Mouse (Mus musculus): ENCODE results near the gene Asb14. TPM values are rescaled to one million over a fixed set of nuclear protein-coding genes. Genes with fewer than 3 reads are reported as not detected.
A peak's percentile ranks its signal among the peaks of the same experiment; 100 is the strongest.

Asb14 gene
- polyA plus RNA-seq (2014; fragmentation: Nextera tagmentation; extraction: Ambion mirVana): not detected in 2 replicates

DNA sequence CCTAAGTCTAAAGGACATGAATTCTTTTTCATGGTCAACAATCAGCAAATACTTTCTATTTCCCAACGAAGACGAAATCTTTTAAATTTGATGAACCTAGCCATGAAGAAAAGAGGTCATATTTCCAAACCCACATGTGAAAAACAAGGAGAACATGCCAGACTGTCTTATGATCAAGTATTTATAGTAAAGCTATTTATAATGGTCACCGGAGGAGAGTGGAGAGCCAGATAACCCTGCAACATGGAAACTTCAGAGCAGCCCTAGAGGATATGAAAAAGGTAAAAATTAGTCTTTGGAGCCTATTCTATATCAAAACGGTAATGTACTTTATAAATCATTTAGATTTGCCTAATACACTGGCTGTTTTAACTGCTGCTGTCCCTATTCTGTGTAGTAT, at the start of gene Asb14:
Gene Asb14 (plus strand): TSS at position 166 of the 400 bp plus-strand sequence.
- DNase-seq (ENCODE audit: low spot score) (no peak), ATAC-seq (replicated peaks; ENCODE audit: insufficient number of reproducible peaks, low FRiP score, low TSS enrichment, low read depth) (no peak)
- WGBS: 92% methylated on average over 4 of the region's 4 CpGs
- Histone ChIP-seq H3K4me1 (ENCODE audit: control insufficient read depth, insufficient read depth, low read length) (no peaks in the 10 kb centered on the region), H3K27ac (replicated peaks; ENCODE audit: low read depth, low read length) (no peak within 1 kb of the TSS), H3K9me3 (replicated peaks; ENCODE audit: control insufficient read depth, low read length) (no peaks in the 10 kb centered on the region), H3K4me2 (ENCODE audit: low read depth, low read length) (no peak within 1 kb of the TSS), H3K36me3 (replicated peaks; ENCODE audit: control insufficient read depth, insufficient read depth, low read depth, low read length) (no peaks in the 10 kb centered on the region), H3K9ac (replicated peaks; ENCODE audit: low read length) (no peak within 1 kb of the TSS), H3K27me3 (ENCODE audit: control insufficient read depth, insufficient read depth, low read length) (no peaks in the 10 kb centered on the region), H3K4me3 (ENCODE audit: low read depth, low read length) (no peak within 1 kb of the TSS)

DNA sequence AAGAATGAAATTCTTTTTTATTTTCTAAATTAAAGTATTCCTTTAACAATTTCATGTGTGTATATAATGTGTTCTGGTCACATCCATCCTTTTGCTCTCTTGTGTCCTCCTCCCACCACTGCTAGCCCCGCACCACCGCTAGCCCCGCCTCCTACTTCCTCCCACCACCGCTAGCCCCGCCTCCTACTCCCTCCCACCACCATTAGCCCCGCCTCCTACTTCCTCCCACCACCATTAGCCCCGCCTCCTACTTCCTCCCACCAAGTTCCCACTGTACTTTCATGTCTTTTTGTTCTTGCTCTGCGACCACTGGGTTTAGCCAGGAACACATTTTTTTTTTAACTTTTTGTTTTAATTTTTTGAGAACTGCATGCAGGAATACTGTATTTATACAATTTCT, 41.3 kb upstream of the Asb14 start:
- no peak overlapping the region for H3K4me2 ChIP-seq (ENCODE audit: low read depth, low read length)
- H3K4me1 ChIP-seq (ENCODE audit: control insufficient read depth, insufficient read depth, low read length): no peaks in the 10 kb centered on the region
- H3K4me3 ChIP-seq (ENCODE audit: low read depth, low read length): no peak overlapping the region
- H3K9me3 ChIP-seq (replicated peaks; ENCODE audit: control insufficient read depth, low read length): no peaks in the 10 kb centered on the region
- no peaks in the 10 kb centered on the region for H3K36me3 ChIP-seq (replicated peaks; ENCODE audit: control insufficient read depth, insufficient read depth, low read depth, low read length)
- no peak overlapping the region for H3K9ac ChIP-seq (replicated peaks; ENCODE audit: low read length)
- no peak for ATAC-seq (replicated peaks; ENCODE audit: insufficient number of reproducible peaks, low FRiP score, low TSS enrichment, low read depth)
- WGBS: 78% methylated on average over 8 of the region's 8 CpGs
- no peak for DNase-seq (ENCODE audit: low spot score)
- no peaks in the 10 kb centered on the region for H3K27me3 ChIP-seq (ENCODE audit: control insufficient read depth, insufficient read depth, low read length)
- no peak overlapping the region for H3K27ac ChIP-seq (replicated peaks; ENCODE audit: low read depth, low read length)

DNA sequence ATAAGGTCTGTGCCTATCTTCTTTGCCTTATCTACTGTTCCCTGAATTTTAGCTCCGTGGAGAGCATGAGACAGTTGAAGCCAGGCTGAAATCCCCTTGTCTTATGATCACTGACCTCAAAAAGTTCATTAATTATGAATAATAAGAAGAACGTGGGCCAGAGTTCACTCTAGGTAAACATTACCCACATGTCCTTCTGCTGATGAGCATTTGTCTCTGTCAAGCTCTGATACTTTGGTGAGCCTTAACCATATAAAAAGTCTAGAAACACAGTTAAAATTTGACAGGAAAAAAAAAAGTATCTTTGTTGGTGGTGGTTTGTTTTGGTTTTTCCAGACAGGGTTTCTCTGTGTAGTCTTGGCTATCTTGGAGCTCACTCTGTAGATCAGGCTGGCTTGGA, 40.3 kb upstream of the Asb14 start:
- H3K27ac ChIP-seq (replicated peaks; ENCODE audit: low read depth, low read length): no peak overlapping the region
- no peaks in the 10 kb centered on the region for H3K36me3 ChIP-seq (replicated peaks; ENCODE audit: control insufficient read depth, insufficient read depth, low read depth, low read length)
- 73% methylated on average over 2 of the region's 2 CpGs for WGBS
- H3K9me3 ChIP-seq (replicated peaks; ENCODE audit: control insufficient read depth, low read length): no peaks in the 10 kb centered on the region
- no peak overlapping the region for H3K4me3 ChIP-seq (ENCODE audit: low read depth, low read length)
- H3K4me1 ChIP-seq (ENCODE audit: control insufficient read depth, insufficient read depth, low read length): no peaks in the 10 kb centered on the region
- H3K27me3 ChIP-seq (ENCODE audit: control insufficient read depth, insufficient read depth, low read length): no peaks in the 10 kb centered on the region
- no peak overlapping the region for H3K4me2 ChIP-seq (ENCODE audit: low read depth, low read length)
- no peak for ATAC-seq (replicated peaks; ENCODE audit: insufficient number of reproducible peaks, low FRiP score, low TSS enrichment, low read depth)
- DNase-seq (ENCODE audit: low spot score): no peak
- H3K9ac ChIP-seq (replicated peaks; ENCODE audit: low read length): no peak overlapping the region

DNA sequence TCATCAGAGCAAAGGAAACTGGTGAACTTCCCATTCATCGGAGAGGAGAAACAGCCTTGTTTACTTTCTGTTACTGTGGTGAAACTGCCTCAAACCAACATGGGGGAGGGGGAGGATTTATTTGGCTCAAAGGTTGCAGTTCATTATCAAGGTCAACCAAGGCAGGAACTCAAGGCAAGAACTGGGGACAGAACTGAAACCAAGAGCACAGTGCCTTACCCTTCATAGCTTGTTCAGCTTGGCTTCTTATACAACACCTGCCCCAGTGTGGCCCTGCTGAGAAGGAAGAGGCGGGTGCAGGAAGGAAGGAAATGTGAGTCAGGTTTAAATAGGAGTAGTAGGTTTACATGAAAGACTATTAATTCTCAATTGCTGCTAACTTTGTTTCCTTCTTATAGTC, 36.0 kb upstream of the Asb14 start:
- WGBS: 79% methylated on average over 2 of the region's 2 CpGs
- DNase-seq (ENCODE audit: low spot score): no peak

DNA sequence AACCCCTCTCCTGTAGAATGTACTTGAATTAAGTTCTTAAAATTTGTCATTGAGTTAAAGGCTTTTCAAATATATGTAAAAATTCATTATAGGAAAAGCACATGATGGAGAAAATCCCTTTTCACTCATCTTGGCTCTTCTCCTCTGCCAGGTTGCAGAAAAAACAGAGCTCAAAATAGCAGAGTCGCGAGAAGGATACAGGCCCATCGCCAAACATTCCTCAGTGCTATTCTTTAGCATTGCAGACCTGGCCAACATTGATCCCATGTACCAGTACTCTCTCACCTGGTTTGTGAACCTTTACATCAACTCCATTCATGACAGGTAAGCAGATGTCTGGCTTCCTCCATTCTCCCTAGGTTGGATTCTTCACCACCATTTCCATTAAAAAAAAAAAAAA, 35.3 kb upstream of the Asb14 start:
- H3K4me2 ChIP-seq (ENCODE audit: low read depth, low read length): no peak overlapping the region

More for the DNA sequence above, 36.0 kb upstream of the Asb14 start:
- Histone ChIP-seq H3K4me3 (ENCODE audit: low read depth, low read length) (no peak overlapping the region), H3K36me3 (replicated peaks; ENCODE audit: control insufficient read depth, insufficient read depth, low read depth, low read length) (no peaks in the 10 kb centered on the region), H3K4me2 (ENCODE audit: low read depth, low read length) (no peak overlapping the region), H3K4me1 (ENCODE audit: control insufficient read depth, insufficient read depth, low read length) (no peaks in the 10 kb centered on the region), H3K27ac (replicated peaks; ENCODE audit: low read depth, low read length) (no peak overlapping the region), H3K27me3 (ENCODE audit: control insufficient read depth, insufficient read depth, low read length) (no peaks in the 10 kb centered on the region), H3K9ac (replicated peaks; ENCODE audit: low read length) (no peak overlapping the region), H3K9me3 (replicated peaks; ENCODE audit: control insufficient read depth, low read length) (no peaks in the 10 kb centered on the region)
- ATAC-seq (replicated peaks; ENCODE audit: insufficient number of reproducible peaks, low FRiP score, low TSS enrichment, low read depth): no peak

DNA sequence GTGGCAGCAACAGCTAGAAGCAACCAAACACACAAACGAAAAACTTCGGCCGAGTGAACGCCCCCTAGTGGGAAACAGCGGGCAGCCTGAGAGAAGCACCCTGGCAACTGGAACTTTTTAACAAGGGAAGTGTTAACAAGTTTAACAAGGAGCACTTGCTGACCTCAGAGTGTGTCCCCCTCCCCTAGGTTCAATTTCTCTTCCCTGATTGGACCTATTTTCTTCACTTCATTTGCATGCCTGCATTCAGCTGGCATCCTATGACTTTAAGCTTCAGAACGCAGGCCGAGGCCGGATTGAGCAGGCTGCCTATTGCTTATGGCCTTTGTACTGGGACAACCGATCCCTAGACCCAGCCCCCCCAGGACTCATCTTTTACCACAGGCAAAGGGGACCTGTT, 27.0 kb upstream of the Asb14 start:
- no peak overlapping the region for H3K9ac ChIP-seq (replicated peaks; ENCODE audit: low read length)
- H3K4me1 ChIP-seq (ENCODE audit: control insufficient read depth, insufficient read depth, low read length): no peaks in the 10 kb centered on the region
- H3K4me2 ChIP-seq (ENCODE audit: low read depth, low read length): no peak overlapping the region
- DNase-seq (ENCODE audit: low spot score) (peak; percentile 11), ATAC-seq (replicated peaks; ENCODE audit: insufficient number of reproducible peaks, low FRiP score, low TSS enrichment, low read depth) (no peak)
- H3K4me3 ChIP-seq (ENCODE audit: low read depth, low read length): no peak overlapping the region
- no peaks in the 10 kb centered on the region for H3K27me3 ChIP-seq (ENCODE audit: control insufficient read depth, insufficient read depth, low read length)
- no peaks in the 10 kb centered on the region for H3K36me3 ChIP-seq (replicated peaks; ENCODE audit: control insufficient read depth, insufficient read depth, low read depth, low read length)
- WGBS: 74% methylated on average over 9 of the region's 9 CpGs
- H3K9me3 ChIP-seq (replicated peaks; ENCODE audit: control insufficient read depth, low read length): no peaks in the 10 kb centered on the region
- no peak overlapping the region for H3K27ac ChIP-seq (replicated peaks; ENCODE audit: low read depth, low read length)

More for the DNA sequence above, 35.3 kb upstream of the Asb14 start:
- no peak for ATAC-seq (replicated peaks; ENCODE audit: insufficient number of reproducible peaks, low FRiP score, low TSS enrichment, low read depth)
- H3K36me3 ChIP-seq (replicated peaks; ENCODE audit: control insufficient read depth, insufficient read depth, low read depth, low read length): no peaks in the 10 kb centered on the region
- no peaks in the 10 kb centered on the region for H3K27me3 ChIP-seq (ENCODE audit: control insufficient read depth, insufficient read depth, low read length)
- H3K9me3 ChIP-seq (replicated peaks; ENCODE audit: control insufficient read depth, low read length): no peaks in the 10 kb centered on the region
- H3K9ac ChIP-seq (replicated peaks; ENCODE audit: low read length): no peak overlapping the region
- no peak overlapping the region for H3K4me3 ChIP-seq (ENCODE audit: low read depth, low read length)
- H3K4me1 ChIP-seq (ENCODE audit: control insufficient read depth, insufficient read depth, low read length): no peaks in the 10 kb centered on the region
- H3K27ac ChIP-seq (replicated peaks; ENCODE audit: low read depth, low read length): no peak overlapping the region
- 94% methylated on average over 3 of the region's 3 CpGs for WGBS
- DNase-seq (ENCODE audit: low spot score): no peak

DNA sequence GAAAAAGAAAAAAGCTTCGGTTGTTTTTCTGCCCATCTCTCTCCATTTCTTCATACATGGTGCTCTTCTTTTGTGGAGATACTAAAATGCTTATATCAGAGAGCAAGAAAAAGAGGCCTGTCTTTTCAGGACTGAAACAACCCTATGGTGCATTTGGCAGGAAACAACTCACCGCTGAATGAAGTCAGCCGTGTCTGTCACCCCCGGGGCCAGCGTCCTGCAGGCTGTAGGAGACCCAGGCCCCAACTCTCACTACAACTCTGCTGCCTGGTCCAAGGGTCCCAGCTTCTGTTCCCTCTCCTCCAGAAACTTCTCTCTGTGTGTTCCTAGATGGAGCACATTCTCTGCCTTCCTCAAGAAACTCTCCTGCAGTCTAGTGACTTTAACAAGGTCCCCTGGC, 26.1 kb upstream of the Asb14 start:
- ATAC-seq (replicated peaks; ENCODE audit: insufficient number of reproducible peaks, low FRiP score, low TSS enrichment, low read depth) (no peak), DNase-seq (ENCODE audit: low spot score) (no peak)
- Histone ChIP-seq H3K9me3 (replicated peaks; ENCODE audit: control insufficient read depth, low read length) (no peaks in the 10 kb centered on the region), H3K27me3 (ENCODE audit: control insufficient read depth, insufficient read depth, low read length) (no peaks in the 10 kb centered on the region), H3K4me1 (ENCODE audit: control insufficient read depth, insufficient read depth, low read length) (no peaks in the 10 kb centered on the region), H3K4me3 (ENCODE audit: low read depth, low read length) (no peak overlapping the region), H3K27ac (replicated peaks; ENCODE audit: low read depth, low read length) (no peak overlapping the region), H3K36me3 (replicated peaks; ENCODE audit: control insufficient read depth, insufficient read depth, low read depth, low read length) (no peaks in the 10 kb centered on the region), H3K4me2 (ENCODE audit: low read depth, low read length) (no peak overlapping the region), H3K9ac (replicated peaks; ENCODE audit: low read length) (no peak overlapping the region)
- 77% methylated on average over 5 of the region's 5 CpGs for WGBS

DNA sequence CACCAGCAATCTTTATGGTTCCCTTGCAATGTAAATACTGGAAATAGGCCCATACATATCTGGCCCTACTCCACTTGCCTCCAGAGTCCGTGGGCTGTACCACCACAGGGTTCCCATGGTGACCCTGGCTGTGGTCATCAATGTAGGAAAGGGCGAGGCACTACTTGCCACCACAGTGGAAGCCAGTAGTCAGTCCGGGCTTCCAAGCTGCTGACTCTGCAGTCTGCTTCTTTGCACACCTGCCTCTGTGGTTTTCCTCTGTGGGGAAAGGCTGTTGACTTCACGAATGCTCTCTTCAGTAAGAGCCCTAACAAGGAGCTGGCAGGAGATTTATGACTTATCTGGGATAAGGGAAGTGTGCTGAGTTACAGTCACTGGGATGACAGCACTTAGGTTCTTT, 15.6 kb upstream of the Asb14 start:
- DNase-seq (ENCODE audit: low spot score): no peak
- Histone ChIP-seq H3K4me3 (ENCODE audit: low read depth, low read length) (no peak overlapping the region), H3K4me2 (ENCODE audit: low read depth, low read length) (no peak overlapping the region), H3K9ac (replicated peaks; ENCODE audit: low read length) (no peak overlapping the region), H3K9me3 (replicated peaks; ENCODE audit: control insufficient read depth, low read length) (no peaks in the 10 kb centered on the region), H3K4me1 (ENCODE audit: control insufficient read depth, insufficient read depth, low read length) (no peaks in the 10 kb centered on the region), H3K36me3 (replicated peaks; ENCODE audit: control insufficient read depth, insufficient read depth, low read depth, low read length) (no peaks in the 10 kb centered on the region), H3K27ac (replicated peaks; ENCODE audit: low read depth, low read length) (no peak overlapping the region), H3K27me3 (ENCODE audit: control insufficient read depth, insufficient read depth, low read length) (no peaks in the 10 kb centered on the region)
- WGBS: 78% methylated on average over 4 of the region's 4 CpGs
- no peak for ATAC-seq (replicated peaks; ENCODE audit: insufficient number of reproducible peaks, low FRiP score, low TSS enrichment, low read depth)
